Mouse (Mus musculus) left cerebral cortex, postnatal 4 days (tissue): ENCODE measurements around the gene Usp39. TPM values are rescaled to one million over a fixed set of nuclear protein-coding genes. Genes with fewer than 3 reads are reported as not detected.

Experiments used
- DNase-seq: peaks from one replicate; pipeline ENCODE4 v3.0.0-alpha.2; 2022
- intact Hi-C: fragments of 180-260 bp; cut with DNase I; formaldehyde crosslinking; loops from one replicate; pipeline ENCODE4 v1.15.1; 2025
- total RNA-seq, 2 experiments: library from RNA; stranded (reverse); gene quantifications; 2 replicates each; pipeline ENCODE4 v1.2.3; 2021

Usp39 gene
- total RNA-seq, 2 experiments from 2014 or later = 36.2 to 37.1 TPM

GRCm38 (mm10) chr6:72313124-72313867 is 31.7 kb downstream of the Usp39 start:
- no peak for DNase-seq
- intact Hi-C loops = no loop called here

GRCm38 (mm10) chr6:72312198-72312597 is 32.8 kb downstream of the Usp39 start:
- DNase-seq = no peak
- intact Hi-C loops = no loop called here

GRCm38 (mm10) chr6:72303510-72303909 is 41.5 kb downstream of the Usp39 start:
- intact Hi-C loops = no loop called here
- no peak for DNase-seq

- intact Hi-C loops = no loop called here
- no peak for DNase-seq
These were observed 42.5 kb downstream of the Usp39 start for GRCm38 (mm10) chr6:72302349-72302925.

GRCm38 (mm10) chr6:72297825-72298224 is 47.2 kb downstream of the Usp39 start:
- DNase-seq = no peak
- intact Hi-C loops = no loop called here

- DNase-seq = no peak
- intact Hi-C loops = no loop called here
These were observed 51.9 kb downstream of the Usp39 start for GRCm38 (mm10) chr6:72292972-72293651.

GRCm38 (mm10) chr6:72289484-72289883 is 55.5 kb downstream of the Usp39 start:
- intact Hi-C loops = no loop called here
- no peak for DNase-seq

GRCm38 (mm10) chr6:72283914-72284313 is 61.1 kb downstream of the Usp39 start:
- intact Hi-C loops = no loop called here
- peak; percentile 56 for DNase-seq

- no peak for DNase-seq
- intact Hi-C loops = no loop called here
These were observed 64.5 kb downstream of the Usp39 start for GRCm38 (mm10) chr6:72280410-72280998.

GRCm38 (mm10) chr6:72279505-72279904 is 65.5 kb downstream of the Usp39 start:
- no peak for DNase-seq
- intact Hi-C loops = no loop called here

- intact Hi-C loops = no loop called here
- no peak for DNase-seq
These were observed 66.1 kb downstream of the Usp39 start for GRCm38 (mm10) chr6:72278835-72279234.

- intact Hi-C loops = no loop called here
- DNase-seq = no peak
These were observed 67.3 kb downstream of the Usp39 start for GRCm38 (mm10) chr6:72277508-72278166.

- intact Hi-C loops = no loop called here
- no peak for DNase-seq
These were observed 68.0 kb downstream of the Usp39 start for GRCm38 (mm10) chr6:72276972-72277441.

GRCm38 (mm10) chr6:72276141-72276540 is 68.8 kb downstream of the Usp39 start:
- intact Hi-C loops = no loop called here
- DNase-seq = no peak

- DNase-seq = no peak
- intact Hi-C loops = no loop called here
These were observed 69.5 kb downstream of the Usp39 start for GRCm38 (mm10) chr6:72275527-72275926.

GRCm38 (mm10) chr6:72273153-72273552 is 71.8 kb downstream of the Usp39 start:
- intact Hi-C loops = no loop called here
- no peak for DNase-seq

- DNase-seq = no peak
- intact Hi-C loops = no loop called here
These were observed 72.8 kb downstream of the Usp39 start for GRCm38 (mm10) chr6:72272161-72272696.

GRCm38 (mm10) chr6:72270952-72271519 is 73.9 kb downstream of the Usp39 start:
- peak; percentile 59 for DNase-seq
- intact Hi-C loops = no loop called here

GRCm38 (mm10) chr6:72270258-72270657 is 74.7 kb downstream of the Usp39 start:
- no peak for DNase-seq
- intact Hi-C loops = no loop called here
